Mouse (Mus musculus) liver, embryonic 14.5 days (tissue): Measurements from ENCODE around the gene Ang5. TPM values are rescaled to one million over a fixed set of nuclear protein-coding genes. Genes with fewer than 3 reads are reported as not detected.
"Not testable (repeated sequence)": the region's sequence is repeated elsewhere in the genome, so short reads cannot be mapped to it uniquely, and the experiment has no call there.

ENCODE experiments used
- ATAC-seq: fragments of 200-750 bp; cut with Nextera tagmentation; 2 replicates; pipeline ENCODE4 v1.8.0; 2017; ENCODE audit warnings: moderate number of reproducible peaks, mild to moderate bottlenecking, moderate library complexity; ENCODE audit not compliant: insufficient read depth
- DNase-seq, 3 experiments: peaks; one replicate each; pipeline ENCODE4 v3.0.0-alpha.2; 2012 to 2013; ENCODE audit warnings: low read depth in 3 of 3, low spot score in 3 of 3
- H3K27ac ChIP-seq: fragments of 300-500 bp; sonication (generic); 2 replicates; pipeline ENCODE4 v1.5.1; 2014; ENCODE audit warnings: moderate library complexity, mild to moderate bottlenecking, control low read depth, inconsistent platforms
- H3K27me3 ChIP-seq: fragments of 300-500 bp; sonication (generic); 2 replicates; pipeline ENCODE4 v1.6.1; 2014; ENCODE audit warnings: mild to moderate bottlenecking, low read length, moderate library complexity; ENCODE audit not compliant: control insufficient read depth, insufficient read depth
- H3K36me3 ChIP-seq: fragments of 300-500 bp; sonication (generic); replicated peaks from 2 replicates; pipeline ENCODE4 v1.6.1; 2014; ENCODE audit warnings: low read depth; ENCODE audit not compliant: control insufficient read depth, insufficient read depth
- H3K4me1 ChIP-seq, 2 experiments: fragments of 200-500 bp in 1 of 2; fragments of 300-500 bp in 1 of 2; sonication (generic) in 1 of 2; replicated peaks; 2 replicates each; pipeline ENCODE4 v1.6.1; 2012 to 2014; ENCODE audit warnings: antibody characterized with exemption in 1 of 2, inconsistent platforms in 1 of 2, low read length in 1 of 2; ENCODE audit not compliant: control insufficient read depth in 2 of 2, insufficient read depth in 2 of 2
- H3K4me2 ChIP-seq: fragments of 300-500 bp; sonication (generic); 2 replicates; pipeline ENCODE4 v1.6.1; 2014; ENCODE audit warnings: low read depth, mild to moderate bottlenecking, control low read depth, moderate library complexity
- H3K4me3 ChIP-seq, 2 experiments: fragments of 200-500 bp in 1 of 2; fragments of 300-500 bp in 1 of 2; sonication (generic) in 1 of 2; 2 replicates each; pipeline ENCODE4 v1.5.1; 2012 to 2014; ENCODE audit warnings: low read depth in 2 of 2, low read length in 2 of 2, mild to moderate bottlenecking in 2 of 2, control low read depth in 1 of 2, inconsistent platforms in 1 of 2, moderate library complexity in 1 of 2; ENCODE audit not compliant: insufficient read depth in 1 of 2
- H3K9ac ChIP-seq: fragments of 300-500 bp; sonication (generic); replicated peaks from 2 replicates; pipeline ENCODE4 v1.6.1; 2014; ENCODE audit warnings: mild to moderate bottlenecking, control low read depth, moderate library complexity
- H3K9me3 ChIP-seq: fragments of 300-500 bp; sonication (generic); 2 replicates; pipeline ENCODE4 v1.6.1; 2016; ENCODE audit warnings: low read length, mixed read lengths; ENCODE audit not compliant: control insufficient read depth
- CTCF ChIP-seq: IDR thresholded peaks from 2 replicates; pipeline ENCODE4 v1.5.1; 2016; ENCODE audit warnings: antibody characterized with exemption, low read depth, control low read depth
- EP300 ChIP-seq: IDR thresholded peaks from 2 replicates; pipeline ENCODE4 v1.6.1; 2016; ENCODE audit warnings: antibody characterized with exemption, low read depth
- WGBS: fragments of 180-500 bp; shearing (Covaris S2); extraction: QIAGEN DNeasy Blood & Tissue Kit; methylation state at CpG from one replicate; pipeline ENCODE4 v1.1.7; 2014; ENCODE audit not compliant: insufficient replicate concordance; 5-methylcytosine and 5-hydroxymethylcytosine counted together
- polyA plus RNA-seq, 2 experiments: library from polyadenylated mRNA; depleted of rRNA in 1 of 2; stranded (reverse) in 1 of 2; unstranded in 1 of 2; fragments of >200 nt; fragmentation: Nextera tagmentation in 1 of 2; extraction: Ambion mirVana in 1 of 2; gene quantifications; 2 replicates each; pipeline versions ENCODE4 v1.2.1 to v1.2.3; 2012 to 2014

Ang5 gene
- polyA plus RNA-seq, 2 experiments, result not detected

DNA sequence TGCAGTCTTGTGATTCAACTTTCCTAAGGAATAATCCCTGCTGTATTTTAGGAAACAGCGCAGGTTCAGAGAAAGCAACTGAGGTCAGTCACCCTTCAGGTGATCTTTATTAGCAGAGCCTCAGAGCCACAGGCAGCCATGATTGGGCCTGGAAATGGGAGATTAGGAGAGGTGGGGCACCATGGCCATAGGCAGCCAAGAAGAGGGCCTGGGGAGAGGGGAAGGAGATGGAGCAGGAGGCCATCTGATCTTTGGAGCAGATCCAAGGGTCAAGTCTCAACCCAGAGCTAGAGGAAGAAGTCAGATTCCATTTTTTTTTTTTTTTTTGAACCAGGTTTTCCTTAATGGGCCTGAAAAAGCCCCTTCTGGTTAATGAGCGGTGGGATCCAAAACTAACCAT, 29.3 kb downstream of the Ang5 start:
- H3K4me3 ChIP-seq, result no peak overlapping the region
- H3K9me3 ChIP-seq, result no peaks in the 10 kb centered on the region
- no peak overlapping the region for H3K27ac ChIP-seq
- H3K4me1 ChIP-seq, result no peaks in the 10 kb centered on the region
- no peak for DNase-seq
- H3K27me3 ChIP-seq, result no peaks in the 10 kb centered on the region
- no peaks in the 10 kb centered on the region for H3K36me3 ChIP-seq
- ATAC-seq, result peak; percentile 44; the same call in 1 of the 2 replicates
- no peak overlapping the region for H3K4me2 ChIP-seq
- TF ChIP-seq EP300 (no peak), CTCF (no peak)
- H3K9ac ChIP-seq, result no peak overlapping the region
- WGBS, result 73% methylated on average over 2 of the region's 2 CpGs

DNA sequence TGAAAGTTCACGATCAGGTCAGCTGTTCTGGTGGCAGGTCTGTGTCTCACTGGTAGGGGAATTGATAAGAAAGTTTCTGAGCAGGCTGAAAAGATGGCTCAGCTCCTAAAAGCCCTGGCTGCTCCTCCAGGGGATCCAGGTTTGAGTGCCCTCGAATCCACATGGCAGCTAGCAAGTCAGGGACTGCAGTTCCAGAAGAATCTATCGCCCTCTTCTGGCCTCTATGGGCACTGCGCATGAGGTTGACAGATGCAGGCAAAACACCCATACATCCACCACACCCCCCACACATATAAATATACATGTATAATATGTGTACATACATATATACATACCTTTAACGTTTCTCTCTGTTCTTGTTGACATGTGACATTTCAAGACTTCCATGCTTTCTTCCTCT, 30.5 kb downstream of the Ang5 start:
- H3K9ac ChIP-seq, H3K27ac ChIP-seq, H3K9me3 ChIP-seq, H3K36me3 ChIP-seq, H3K4me3 ChIP-seq, H3K27me3 ChIP-seq, H3K4me2 ChIP-seq, H3K4me1 ChIP-seq: not testable (repeated sequence)
- peak; percentile 87 for TF ChIP-seq CTCF
- ATAC-seq, result peak; percentile 46; the same call in 1 of the 2 replicates
- DNase-seq, result peak in 2 of 3 experiments; percentile 14 to 25
- WGBS, result 11% methylated on average over 5 of the region's 5 CpGs

DNA sequence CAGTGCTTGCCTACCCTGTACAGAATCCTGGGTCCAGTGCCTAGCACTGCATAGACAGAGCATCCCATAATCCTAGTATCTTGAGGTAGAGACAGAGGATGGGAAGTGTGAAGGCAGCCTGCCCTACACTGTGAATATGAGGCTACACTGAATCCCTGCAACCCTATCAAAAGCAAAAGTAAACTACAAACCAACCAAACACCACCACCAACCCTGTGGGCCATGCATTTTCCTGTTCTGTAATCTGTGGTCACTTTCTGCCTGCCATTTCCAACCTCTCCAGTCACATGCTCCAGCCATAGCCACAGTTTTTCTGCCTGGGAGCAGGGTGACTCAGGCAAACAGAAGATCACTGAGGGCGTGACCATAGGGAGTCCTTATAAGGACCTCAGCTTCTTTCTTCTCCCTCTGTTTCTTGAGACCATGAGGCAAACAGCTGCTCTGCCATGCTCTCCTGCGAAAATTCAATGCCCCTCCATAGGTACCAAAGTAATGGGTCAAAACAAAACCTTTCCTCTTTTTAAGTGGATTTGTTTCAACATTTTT, 41.7 kb downstream of the Ang5 start:
- 46% methylated on average over 2 of the region's 2 CpGs for WGBS
- ATAC-seq, result peak; percentile 58
- DNase-seq, result not testable (repeated sequence)

DNA sequence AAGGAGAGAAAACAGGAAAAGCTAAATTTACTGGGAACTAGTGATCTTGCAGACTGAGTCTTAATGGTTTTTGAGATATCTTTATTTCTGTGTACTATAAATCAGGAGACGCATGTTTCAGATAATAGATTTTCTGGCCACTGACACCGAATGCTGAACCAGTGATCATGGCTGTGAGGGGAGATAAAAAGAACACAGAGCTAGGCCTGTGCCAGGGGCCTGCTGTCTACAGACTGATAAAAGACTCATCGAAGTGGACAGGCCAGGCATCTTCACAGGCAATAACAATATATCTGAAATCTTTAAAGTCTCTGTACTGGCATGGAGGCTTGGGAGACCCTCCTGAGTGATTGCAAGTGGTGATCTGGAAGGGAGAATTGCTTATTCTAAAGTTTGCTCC, 44.7 kb downstream of the Ang5 start:
- H3K4me1 ChIP-seq, result peaks cover 0 to 15% of the 10 kb centered on the region in 2 experiments; a peak in 3 of 4 replicates
- TF ChIP-seq CTCF, result no peak
- peak; percentile 60 for TF ChIP-seq EP300
- 19% methylated on average over 3 of the region's 3 CpGs for WGBS
- H3K27me3 ChIP-seq, result no peaks in the 10 kb centered on the region
- ATAC-seq, result peak; percentile 84
- no peak overlapping the region for H3K9ac ChIP-seq
- no peak for DNase-seq
- H3K36me3 ChIP-seq, result no peaks in the 10 kb centered on the region
- no peak overlapping the region for H3K4me3 ChIP-seq
- no peak overlapping the region for H3K27ac ChIP-seq
- no peak overlapping the region for H3K4me2 ChIP-seq
- no peaks in the 10 kb centered on the region for H3K9me3 ChIP-seq

More for the DNA sequence above, 41.7 kb downstream of the Ang5 start:
- peaks cover 0 to 15% of the 10 kb centered on the region in 2 experiments; a peak in 3 of 4 replicates for H3K4me1 ChIP-seq
- H3K4me3 ChIP-seq, H3K9ac ChIP-seq, H3K36me3 ChIP-seq, H3K27ac ChIP-seq, H3K4me2 ChIP-seq, H3K9me3 ChIP-seq, H3K27me3 ChIP-seq: not testable (repeated sequence)

DNA sequence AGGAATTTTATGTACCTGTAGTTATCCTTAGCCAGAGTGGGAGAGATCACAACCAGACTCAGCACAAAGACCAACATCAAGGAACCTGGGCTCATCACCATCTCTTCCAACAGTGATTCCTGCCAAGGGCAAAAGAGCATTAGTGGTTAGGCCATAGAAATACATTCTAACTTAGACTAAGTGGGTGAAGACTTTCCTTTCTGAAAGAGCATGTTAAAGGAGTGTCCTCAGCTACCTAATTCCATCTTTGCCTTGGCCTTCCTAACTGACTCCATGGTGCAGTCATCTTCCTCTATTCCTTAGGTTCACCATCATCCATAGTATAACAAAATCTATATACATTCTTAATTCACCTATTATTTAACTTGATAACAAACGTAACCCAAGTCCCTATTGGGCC, 45.3 kb downstream of the Ang5 start, which contains the start of gene Ang6:
Ang6 (minus strand) TSS at position 101 of the 400 bp plus-strand sequence.
- H3K4me1 ChIP-seq, result peaks cover 0 to 15% of the 10 kb centered on the region in 2 experiments; a peak in 3 of 4 replicates
- no peak for TF ChIP-seq EP300
- TF ChIP-seq CTCF, result no peak
- ATAC-seq, result 0 out of 2 replicates have a peak, but pooled peaks have one; percentile 21

DNA sequence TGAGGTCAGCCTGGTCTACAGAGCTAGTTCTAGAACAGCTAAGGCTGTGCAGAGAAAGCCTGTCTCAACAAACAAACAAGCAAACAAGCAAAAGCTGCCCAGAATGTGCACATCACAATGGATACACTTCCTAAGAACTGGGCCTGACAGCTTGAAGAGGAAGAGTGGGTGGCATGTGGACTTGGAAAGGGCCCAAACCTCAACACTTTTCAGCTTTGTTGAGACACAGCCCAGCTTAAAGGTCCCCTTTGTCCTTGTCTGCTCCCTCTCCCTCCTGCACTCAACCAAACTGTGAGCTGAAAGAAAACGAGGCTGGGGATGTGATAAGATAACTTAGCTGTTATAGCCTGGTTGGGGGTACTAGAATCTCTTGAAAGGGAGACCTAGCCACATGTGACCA, 51.2 kb downstream of the Ang5 start:
- no CpG with 5 or more reads among the region's 1 CpGs for WGBS
- H3K4me1 ChIP-seq, H3K4me2 ChIP-seq, H3K9me3 ChIP-seq, H3K27ac ChIP-seq, DNase-seq, H3K4me3 ChIP-seq, ATAC-seq, H3K36me3 ChIP-seq, H3K9ac ChIP-seq, H3K27me3 ChIP-seq: not testable (repeated sequence)

More for the DNA sequence above, 45.3 kb downstream of the Ang5 start, which contains the start of gene Ang6:
- H3K4me3 ChIP-seq, result no peak within 1 kb of the TSS
- no peaks in the 10 kb centered on the region for H3K27me3 ChIP-seq
- H3K9ac ChIP-seq, result no peak within 1 kb of the TSS
- no peak for DNase-seq
- no peaks in the 10 kb centered on the region for H3K9me3 ChIP-seq
- no peak within 1 kb of the TSS for H3K4me2 ChIP-seq
- no peaks in the 10 kb centered on the region for H3K36me3 ChIP-seq
- no peak within 1 kb of the TSS for H3K27ac ChIP-seq
- WGBS, result 46% methylated on average over 1 of the region's 1 CpGs

DNA sequence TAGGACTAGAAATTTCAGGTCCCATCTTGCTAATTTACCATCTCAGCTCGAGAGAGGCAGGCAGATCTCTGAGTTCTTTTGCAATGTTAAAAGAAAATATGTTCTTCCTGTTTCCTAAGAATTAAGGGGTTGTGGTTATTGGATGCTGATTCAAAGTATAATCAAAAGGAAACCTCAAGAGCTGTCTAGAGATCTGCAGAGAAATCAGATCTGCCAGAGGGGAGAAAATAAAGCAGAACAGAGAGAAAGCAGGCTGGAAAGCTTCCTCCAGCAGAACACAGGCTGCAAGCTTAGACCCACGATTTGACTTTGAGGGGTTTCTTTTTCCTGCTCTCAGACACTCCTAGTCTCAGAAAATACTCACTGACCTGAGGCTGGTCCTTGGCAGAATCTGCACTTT, 52.8 kb downstream of the Ang5 start:
- H3K9ac ChIP-seq, H3K4me3 ChIP-seq, ATAC-seq, H3K4me1 ChIP-seq, H3K27me3 ChIP-seq, H3K4me2 ChIP-seq, DNase-seq, H3K27ac ChIP-seq, H3K36me3 ChIP-seq, H3K9me3 ChIP-seq: not testable (repeated sequence)
- WGBS, result 9% methylated on average over 2 of the region's 2 CpGs
